Mouse (Mus musculus) embryo, embryonic 10.5 days (tissue): ENCODE measurements around the gene Smo.
A peak's percentile ranks its signal among the peaks of the same experiment; 100 is the strongest.

Experiments used
- DNase-seq: peaks from one replicate; pipeline ENCODE4 v3.0.0-alpha.2; 2015; ENCODE audit warnings: low spot score

Gene Smo

GRCm38 (mm10) chr6:29735336-29735688 lies at the start of gene Smo:
TSS of gene Smo (plus strand) at chr6:29735503.
- peak; percentile 92 for DNase-seq

DNA sequence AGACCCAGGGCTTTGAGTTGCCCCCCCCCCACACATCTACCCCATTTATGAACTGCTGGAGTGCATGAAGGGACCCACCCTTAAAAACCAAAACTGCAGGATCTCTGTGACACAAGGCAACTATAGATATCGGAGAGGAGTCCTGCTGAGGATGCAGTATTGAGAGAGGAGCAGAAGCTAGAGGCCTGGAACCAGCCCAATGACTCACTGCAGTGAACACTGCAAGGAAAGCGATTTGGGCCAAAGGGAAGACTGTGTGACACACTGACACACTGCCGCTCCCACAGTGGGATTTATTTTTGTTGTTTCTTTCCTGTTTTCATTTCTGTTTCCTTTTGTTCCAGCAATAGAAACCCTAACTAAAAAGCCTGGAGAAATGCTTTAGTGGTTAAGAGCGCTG lies 49.4 kb upstream of the Smo start:
- no peak for DNase-seq

- no peak for DNase-seq
Measured at GRCm38 (mm10) chr6:29689458-29689857, 45.8 kb upstream of the Smo start.

- peak; percentile 96 for DNase-seq
Measured at GRCm38 (mm10) chr6:29693953-29694352, 41.4 kb upstream of the Smo start, which contains the start of gene Tspan33. TSS of gene Tspan33 (plus strand) at chr6:29694222.

DNA sequence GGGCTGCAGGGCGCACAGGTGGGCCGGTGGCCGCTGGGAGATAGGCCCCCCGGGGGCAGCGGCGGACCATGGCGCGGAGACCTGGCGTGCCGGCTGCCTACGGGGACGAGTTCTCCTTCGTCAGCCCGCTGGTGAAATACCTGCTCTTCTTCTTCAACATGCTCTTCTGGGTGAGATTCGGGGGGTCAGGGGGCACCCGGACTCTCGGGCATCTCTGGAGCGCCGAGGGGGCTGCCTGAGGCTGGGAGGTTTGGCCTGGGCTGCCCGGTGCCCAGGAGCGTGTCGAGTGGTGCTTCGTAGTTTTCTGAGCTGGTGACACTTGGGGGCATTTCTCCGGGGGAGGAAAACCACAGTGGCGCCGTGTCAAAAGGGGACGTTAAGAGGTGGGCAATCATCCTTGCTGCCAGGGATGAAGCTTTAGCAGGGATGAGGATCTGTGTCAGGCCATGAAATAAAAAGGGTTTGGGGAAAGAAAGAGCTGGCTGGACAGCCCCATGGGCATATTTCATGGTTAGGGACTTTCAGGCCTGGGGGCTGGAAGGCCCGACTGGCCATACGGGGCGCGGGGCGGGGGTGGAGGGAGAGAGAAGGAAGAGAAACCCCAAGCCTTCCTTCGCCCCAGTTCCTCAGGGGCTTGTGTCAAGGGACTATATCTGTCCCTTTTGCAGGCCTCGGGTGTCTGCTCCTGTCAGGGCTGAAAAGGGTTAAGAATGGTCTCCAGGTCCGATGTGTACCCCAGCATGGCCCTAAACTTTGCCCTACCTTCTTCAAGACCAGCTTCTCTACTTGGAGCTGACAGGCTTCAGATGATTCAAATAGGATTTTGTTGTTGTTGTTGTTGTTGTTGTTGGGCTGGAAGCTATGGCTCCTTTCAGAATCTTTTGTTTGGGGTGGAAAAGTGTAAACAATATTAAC lies 40.7 kb upstream of the Smo start:
- DNase-seq: peak; percentile 25

DNA sequence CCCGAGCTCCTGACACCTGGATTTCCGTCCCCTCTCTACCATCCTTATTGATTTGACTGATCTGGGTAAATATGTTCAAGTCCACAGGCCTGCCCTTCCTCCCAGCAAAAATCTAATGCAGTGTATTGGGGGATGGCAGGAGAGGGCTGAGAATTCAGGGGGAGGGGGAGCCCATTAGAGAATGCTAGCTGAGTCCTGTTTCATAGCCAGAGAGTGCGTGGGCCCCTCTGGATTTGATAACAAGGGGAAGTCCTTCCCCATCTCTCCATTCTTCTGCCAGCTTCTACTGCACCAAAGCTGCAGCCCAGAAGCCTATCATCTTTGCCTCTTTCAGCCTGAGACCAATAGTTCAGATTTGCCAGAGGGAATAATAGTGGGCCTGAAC lies 40.0 kb upstream of the Smo start:
- DNase-seq: no peak

GRCm38 (mm10) chr6:29695975-29696374 lies 39.3 kb upstream of the Smo start:
- DNase-seq: no peak

DNA sequence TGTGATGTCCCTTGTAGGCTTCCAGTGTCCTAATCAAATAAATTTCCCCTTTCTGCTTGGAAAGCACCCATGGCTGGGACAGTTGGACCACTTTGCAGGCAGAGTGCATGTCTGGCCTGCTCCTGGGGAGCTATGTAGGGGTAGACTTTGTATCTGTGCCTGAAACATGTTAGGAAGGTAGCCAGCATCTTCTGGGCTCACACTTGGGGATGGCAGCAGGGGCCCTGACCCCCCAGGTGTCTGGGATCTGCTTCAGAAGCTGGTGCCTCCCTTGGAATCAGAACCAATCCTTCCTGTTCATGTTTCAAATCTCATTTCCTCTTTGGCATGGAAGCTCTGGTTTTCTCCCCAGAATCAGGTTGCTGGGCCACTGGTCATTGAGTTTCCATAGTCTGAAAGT lies 38.2 kb upstream of the Smo start:
- no peak for DNase-seq

- DNase-seq: no peak
Measured at GRCm38 (mm10) chr6:29697548-29697947, 37.8 kb upstream of the Smo start.

GRCm38 (mm10) chr6:29699085-29699745 lies 36.1 kb upstream of the Smo start:
- DNase-seq: no peak

- no peak for DNase-seq
Measured at GRCm38 (mm10) chr6:29701051-29701450, 34.3 kb upstream of the Smo start.

DNA sequence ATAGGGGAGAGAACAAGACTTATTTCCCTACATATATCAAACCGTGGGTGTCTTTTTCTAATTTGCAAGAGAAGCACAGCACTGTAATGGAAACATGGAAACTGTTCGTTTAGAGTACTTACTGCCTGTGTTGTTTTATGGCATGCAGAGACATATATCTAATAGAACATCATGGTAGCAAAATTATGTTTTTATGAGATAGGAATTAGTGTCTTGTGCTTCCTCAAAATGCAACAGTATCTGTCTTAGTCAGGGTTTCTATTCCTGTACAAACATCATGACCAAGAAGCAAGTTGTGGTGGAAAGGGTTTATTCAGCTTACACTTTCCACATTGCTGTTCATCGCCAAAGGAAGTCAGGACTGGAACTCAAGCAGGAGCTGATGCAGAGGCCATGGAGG lies 33.2 kb upstream of the Smo start:
- no peak for DNase-seq

DNA sequence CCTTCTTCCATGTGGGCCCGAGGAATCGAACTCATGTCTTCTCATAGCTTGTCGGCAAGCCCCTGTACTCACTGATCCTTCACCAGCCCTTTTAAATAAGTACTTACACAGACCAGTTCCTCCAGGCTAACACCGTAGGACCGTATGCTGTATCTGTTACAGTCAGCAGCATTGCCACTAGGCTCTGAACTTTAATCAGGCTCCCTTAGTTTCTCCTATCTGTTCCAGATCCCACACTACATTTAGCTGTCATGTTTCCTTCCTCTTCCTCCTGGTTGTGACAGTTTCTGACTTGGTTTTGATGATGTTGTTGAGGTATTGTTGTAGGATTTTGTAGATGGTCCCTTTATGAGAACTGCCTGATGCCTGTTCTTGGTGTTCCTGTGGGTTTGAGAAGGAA lies 31.2 kb upstream of the Smo start:
- no peak for DNase-seq

DNA sequence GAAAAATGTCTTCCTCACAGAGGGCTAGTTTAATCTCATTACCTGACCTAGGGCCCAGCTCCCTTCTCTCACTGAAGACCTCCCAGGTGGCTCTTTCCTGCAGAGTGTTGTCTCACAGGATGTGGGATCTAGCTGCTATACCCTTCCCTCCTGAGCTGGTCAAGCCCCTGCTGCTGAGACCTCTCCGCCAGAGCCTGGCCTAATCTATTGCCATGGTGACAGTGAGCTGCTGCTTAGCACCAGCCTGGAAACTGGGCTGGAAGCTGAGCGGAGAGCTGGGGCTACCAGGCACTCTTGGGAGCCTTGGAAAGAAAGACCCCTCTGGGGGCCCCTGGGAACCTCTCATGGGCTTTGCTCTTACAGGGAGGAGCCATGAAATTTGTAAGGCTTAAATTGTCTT lies 27.4 kb upstream of the Smo start:
- DNase-seq: peak; percentile 66

GRCm38 (mm10) chr6:29711318-29711717 lies 24.0 kb upstream of the Smo start:
- DNase-seq: no peak

DNA sequence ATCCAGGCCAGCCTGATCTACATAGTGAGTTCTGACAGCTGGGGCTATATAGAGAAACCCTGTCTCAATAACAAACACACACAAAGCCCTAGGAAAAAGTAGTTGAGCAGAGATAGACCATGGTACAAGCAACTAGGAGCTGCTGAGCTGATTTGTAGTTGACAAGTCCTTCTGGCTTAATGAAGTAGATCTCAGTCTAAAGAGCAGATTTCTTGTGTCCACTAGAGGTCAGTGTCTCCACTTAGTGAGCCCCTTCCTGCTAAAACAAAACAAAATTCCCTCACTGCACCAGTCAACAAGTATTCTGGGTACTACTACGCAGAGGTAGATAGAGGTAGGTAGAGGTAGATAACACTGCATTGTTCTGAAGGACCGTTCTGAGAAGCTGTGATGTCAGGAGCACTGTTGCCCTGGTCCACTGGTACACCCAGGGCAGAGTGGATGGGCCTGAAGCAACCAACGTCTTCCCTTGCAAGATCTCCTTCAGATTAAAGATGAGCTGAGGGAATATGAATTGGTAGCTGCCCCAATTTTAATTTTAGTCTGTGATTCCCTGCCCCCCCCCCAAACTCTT lies 23.2 kb upstream of the Smo start:
- peak; percentile 84 for DNase-seq

DNA sequence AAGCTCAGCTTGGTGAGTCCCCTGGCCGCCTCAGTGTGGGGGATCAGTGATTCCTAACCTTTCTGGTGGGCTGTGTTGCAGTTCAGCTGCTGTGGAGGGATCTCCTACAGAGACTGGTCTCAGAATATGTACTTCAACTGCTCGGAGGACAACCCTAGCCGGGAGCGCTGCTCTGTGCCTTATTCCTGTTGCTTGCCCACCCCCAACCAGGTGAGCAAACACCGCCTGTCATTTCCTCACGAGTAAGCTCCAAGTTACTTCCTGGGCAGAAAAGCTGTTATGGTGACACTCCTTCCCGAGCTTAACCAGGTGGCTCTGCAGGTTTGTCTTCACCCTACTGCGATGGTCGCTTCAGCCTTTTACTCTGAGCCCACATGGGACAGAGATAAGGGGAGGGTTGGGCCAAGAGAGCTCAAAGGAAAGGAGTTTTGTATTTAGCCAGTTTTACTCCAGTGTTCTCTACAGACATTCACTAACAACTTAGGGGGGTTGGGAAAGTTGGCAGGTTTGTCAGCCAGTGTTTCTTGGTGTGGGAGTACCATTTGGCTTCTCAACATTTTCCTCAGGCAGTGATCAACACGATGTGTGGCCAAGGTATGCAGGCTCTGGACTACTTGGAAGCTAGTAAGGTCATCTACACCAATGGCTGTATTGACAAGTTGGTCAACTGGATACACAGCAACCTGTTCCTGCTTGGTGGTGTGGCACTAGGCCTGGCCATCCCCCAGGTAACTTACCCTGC lies 18.5 kb upstream of the Smo start:
- DNase-seq: no peak

GRCm38 (mm10) chr6:29717541-29717940 lies 17.8 kb upstream of the Smo start:
- no peak for DNase-seq

GRCm38 (mm10) chr6:29717952-29718521 lies 17.3 kb upstream of the Smo start:
- DNase-seq: peak; percentile 46

DNA sequence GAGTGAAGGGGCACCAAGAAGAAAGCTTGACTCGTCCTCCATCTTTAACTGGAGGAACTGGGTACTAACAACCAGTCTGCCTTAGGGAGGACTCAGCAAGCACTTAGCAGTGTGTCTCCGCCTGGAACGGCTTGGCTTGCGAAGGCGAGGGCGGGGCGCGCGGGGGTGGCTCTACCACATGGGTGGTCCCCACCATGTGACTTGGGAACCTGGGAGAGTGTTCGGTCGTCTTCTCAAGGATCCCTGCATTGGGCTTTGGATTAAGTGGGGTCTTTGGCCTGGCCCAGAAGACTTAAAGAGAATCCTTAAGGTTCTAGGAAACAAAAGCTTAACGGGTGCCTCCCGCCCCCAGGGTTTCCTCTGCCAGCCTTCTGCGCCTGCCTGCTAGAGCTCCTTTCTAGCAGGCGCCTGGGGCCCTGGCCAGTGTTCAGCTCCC lies 16.4 kb upstream of the Smo start:
- DNase-seq: peak; percentile 76

- DNase-seq: no peak
Measured at GRCm38 (mm10) chr6:29721890-29722289, 13.4 kb upstream of the Smo start.

DNA sequence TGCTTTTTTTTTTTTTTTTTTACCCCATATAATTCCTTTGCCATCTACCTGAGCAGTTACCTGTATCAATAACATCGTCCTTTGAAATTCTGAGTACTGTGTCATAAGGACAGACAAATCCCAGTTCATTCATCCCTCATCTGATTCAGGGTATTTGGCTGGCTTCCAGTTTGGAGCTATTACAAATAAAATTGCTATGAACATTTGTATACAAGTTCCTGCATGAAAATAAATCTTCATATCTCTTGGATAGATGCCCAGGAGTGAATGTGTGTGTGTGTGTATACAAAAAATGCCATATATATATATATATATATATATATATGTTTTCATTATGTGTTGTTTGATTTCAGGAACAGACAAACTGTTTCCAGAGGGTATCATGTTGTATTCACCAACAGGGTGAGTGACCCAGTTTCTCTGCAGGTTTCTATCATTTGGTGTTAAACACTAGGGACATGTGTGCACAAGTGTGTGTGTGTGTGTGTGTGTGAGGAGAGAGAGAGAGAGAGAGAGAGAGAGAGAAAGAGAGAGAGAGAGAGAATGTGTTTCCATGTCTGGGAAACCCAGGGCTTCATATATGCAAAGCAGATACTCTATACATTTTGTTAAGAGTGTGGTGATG lies 8.6 kb upstream of the Smo start:
- DNase-seq: no peak
